Mouse (Mus musculus): ENCODE data around the gene C130050O18Rik.
A peak's percentile ranks its signal among the peaks of the same experiment; 100 is the strongest.

The C130050O18Rik gene

GRCm38 (mm10) chr5:139398786-139399185 lies 6.3 kb upstream of the C130050O18Rik start:
- no peak for DNase-seq

DNA sequence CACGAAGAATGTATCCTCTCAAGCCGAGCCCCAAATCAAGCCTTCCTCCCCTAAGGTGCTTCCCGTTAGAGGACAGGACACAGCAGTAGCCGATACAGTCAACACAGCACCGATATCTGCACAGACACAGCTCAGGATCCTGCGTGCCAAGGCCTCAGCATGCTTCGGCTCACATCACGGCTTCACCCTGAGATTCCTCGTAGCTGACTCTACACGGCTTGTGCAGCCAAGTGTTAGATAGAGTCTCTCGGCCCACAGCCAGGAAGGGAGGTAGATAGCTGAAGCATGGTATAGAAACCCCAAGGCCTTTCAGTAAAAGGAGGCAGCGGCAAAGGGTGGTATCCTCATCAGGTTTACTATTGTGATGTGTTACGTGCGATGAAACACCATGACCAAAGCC lies 5.1 kb upstream of the C130050O18Rik start:
- DNase-seq: no peak

- no peak for DNase-seq
Observed at GRCm38 (mm10) chr5:139402106-139402505, 3.0 kb upstream of the C130050O18Rik start.

DNA sequence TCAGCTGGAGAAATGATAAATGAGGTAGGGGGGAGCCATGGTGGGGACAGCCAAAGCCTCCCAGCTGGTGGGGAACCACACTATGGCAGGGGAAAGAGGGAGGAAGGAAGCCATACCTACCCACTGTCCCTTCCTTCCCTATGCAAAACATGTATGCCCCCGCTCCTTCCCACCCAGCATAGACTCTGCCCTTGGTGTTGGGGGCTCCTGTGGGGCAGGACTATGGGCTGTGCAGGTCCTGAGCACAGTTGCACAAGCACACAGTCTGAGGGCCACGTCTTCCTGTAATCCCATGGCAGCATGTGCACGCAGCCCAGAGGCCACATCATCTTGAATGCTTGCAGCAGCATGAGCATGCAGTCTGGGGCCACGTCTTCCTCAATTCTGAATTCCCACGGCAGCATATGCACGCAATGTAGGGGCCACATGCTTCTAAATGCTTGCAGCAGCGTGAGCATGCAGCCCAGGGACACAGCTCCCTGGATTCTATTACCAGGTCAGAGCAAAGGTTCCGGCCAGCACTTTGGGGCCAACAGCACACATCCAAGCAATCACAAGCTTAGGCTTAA lies 1.3 kb upstream of the C130050O18Rik start:
- DNase-seq: no peak

DNA sequence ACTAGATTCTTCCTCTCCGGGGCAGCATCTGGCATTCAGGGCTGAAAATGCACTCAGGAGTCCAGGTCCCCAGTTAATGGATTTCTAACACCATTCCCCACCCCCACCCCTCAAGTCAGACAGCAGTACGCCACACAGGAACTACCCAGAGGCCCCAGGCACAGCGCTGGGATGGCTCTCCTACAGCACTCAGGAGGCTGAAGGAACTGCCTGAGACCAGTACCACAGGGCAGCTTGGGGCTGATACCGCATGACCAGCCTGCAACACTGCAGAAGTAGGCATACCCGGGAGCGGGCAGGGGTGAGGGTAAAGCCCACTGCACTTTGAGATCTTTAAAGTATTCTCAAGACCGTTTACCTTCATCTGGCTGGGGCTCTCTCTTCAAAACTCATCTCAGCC lies 398 bp downstream of the C130050O18Rik start:
- DNase-seq: no peak

- no peak for DNase-seq
Observed at GRCm38 (mm10) chr5:139405953-139406352, 873 bp downstream of the C130050O18Rik start.

DNA sequence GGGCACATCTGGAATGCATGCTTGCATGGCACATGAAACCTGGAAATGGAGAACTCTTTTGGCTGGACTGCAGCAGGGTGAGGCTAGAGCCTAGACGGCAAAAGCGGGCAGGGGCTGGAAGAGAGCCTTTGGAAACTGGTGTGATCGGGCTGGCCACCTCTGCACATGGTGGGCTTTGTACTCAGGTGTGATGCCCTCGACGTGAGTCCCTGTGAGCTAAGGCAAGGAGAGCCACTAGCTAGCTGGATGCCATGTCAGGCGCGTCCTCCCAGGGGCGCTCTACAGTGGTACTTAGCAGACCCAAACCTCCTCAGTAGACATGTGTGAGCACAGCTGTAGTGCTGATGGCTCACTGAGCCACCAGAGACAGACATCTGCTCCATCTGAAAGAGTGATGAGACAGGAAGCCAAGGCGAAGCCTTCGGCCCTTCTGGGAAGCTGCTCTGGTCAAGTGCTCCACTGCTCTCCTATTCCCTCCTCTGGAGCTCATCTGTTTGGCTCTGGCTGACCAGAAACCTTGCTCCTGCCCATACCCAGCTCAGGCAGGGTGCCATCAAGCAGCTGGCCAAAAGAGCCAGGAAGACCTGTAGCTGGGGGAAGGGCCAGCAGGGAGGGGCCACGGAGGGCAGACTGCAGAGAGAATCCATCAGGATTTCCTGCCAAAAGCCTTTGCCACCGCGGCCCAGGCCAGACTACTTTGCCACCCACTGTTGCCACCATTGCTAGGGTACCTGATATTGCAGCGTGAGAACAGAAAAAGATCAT lies 2.2 kb downstream of the C130050O18Rik start:
- DNase-seq: no peak

DNA sequence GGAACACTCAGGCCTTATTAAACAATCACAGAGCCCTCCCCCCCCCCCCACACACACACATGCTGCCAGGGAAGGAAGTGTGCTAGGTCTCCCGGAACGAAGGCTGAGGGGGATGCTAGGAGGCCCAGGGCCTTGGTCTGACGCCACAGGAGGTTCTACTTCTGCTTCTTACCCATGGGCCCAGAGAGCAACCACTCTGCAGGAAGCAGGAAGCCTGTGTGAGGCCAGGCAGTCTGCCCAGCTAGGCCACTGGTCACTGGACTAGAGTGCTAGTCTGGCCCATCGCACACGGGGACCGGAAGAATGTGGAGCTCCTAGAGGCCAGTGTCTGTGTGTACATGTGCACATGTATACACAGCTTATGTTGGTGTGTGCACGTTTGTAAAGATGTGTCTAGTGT lies 3.4 kb downstream of the C130050O18Rik start:
- DNase-seq: no peak

DNA sequence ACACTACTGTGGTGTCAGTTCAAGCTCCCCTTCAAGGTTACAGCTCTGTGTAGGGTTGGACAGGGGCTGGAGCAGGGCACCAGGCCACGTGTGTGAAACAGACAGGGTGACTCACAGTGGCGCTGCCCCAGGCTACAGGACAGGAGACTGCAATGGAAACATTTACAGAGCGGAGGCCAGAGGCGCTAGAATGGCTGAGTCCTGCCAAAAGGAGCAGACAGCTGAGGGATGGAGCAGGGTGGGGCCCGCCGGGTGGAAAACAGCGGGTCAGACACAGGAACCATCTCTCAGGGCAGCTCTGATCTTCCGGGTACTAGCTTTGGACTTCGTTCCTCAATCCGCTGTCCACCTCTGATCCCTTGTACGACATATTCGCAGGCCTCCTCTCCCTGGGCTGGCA lies 4.3 kb downstream of the C130050O18Rik start:
- peak; percentile 72 for DNase-seq

DNA sequence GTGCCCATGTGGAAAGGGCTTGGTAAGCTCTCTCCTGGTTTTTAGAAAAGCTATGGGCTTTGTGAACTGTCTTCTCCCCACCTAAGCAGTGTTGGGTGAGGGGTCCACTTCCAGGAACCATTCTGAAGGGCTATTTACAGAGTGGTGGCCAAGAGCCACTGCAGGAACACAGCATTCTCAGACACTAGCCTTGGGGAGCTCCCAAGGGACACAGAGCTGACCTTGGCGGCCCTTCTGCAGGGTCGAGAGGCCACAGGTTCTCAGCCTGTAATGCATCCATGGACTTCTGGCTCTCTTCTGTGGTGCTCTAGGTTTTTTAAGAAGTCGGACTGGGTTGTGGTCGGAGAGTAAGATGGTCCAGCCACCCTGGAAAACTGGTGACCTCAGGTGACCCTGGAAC lies 5.0 kb downstream of the C130050O18Rik start:
- DNase-seq: no peak

DNA sequence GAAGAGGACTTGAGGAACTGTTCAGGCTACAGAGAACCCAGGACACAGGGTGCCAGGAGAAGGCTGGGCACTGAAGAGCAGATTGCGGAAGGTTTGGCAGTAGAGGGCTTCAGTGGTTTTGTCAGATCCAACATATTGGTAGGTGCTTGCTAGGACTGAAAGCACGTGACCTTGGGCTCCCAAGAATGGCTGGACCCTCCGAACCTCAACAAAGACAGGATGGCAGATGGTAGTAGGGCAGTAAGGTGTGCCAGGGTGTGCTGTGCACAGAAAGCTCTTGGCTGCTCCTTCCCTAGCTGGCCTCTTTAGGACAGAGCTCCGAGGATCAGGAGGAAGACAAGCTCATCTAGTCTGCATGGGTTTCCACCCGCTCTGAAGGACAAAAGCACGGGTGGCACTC lies 6.0 kb downstream of the C130050O18Rik start:
- no peak for DNase-seq

GRCm38 (mm10) chr5:139411665-139412314 lies 6.7 kb downstream of the C130050O18Rik start:
- DNase-seq: peak; percentile 50

DNA sequence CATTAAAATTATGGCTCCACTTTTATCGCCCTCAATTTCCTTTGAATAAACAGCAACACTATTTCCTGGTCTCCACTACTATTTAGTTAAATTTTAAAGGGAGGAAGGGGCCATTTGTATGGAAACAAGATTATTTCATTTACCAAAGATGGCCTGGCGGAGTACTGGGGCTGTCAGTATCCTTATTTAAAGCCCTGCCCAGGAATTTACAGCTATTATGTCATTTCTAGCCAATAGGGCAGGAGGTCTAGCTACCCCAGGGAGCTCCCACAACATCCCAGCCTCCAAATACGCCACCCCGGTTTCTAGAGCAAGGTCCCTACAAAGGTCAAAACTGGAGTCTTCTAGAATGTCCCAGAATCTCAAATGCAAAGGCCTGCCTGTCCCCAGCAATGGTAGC lies 8.5 kb downstream of the C130050O18Rik start:
- DNase-seq: no peak

DNA sequence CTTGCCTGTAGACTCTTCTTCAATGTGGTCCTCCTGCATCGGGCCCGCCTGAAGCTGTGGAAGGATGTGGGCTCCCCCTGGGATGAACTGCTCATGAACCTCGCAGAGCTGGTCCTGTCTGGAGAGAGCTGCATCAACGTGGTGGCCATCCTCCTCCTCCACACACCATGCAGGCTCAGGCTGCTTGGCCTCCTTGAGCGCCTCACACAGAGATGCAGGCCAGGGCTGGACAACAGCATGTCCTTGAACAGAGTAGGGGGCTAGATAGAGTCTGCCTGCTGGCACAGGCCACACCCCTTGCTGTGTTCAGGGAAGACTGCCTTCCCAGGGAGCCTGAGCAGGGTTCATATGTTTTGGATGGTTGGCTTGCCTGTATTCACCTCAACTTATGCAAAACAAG lies 9.9 kb downstream of the C130050O18Rik start:
- no peak for DNase-seq

DNA sequence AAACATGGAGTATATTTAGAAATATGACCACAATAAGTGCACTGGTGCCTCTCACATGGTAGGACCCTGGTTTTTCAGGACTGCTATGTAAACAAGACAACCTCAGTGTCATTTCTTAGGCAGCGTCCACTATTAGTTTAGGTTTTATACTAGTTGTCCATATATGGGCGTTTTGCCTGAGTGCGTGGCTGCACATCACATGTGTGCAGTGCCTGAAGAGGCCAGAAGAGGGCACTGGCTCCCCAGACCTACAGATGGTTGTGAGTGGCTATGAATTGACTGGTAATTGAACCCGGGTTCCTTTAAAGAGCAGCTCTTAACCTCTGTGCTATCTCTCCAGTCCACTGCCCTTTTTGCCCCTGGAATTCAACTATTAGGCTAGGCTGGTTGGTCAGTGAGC lies 11.9 kb downstream of the C130050O18Rik start:
- no peak for DNase-seq

DNA sequence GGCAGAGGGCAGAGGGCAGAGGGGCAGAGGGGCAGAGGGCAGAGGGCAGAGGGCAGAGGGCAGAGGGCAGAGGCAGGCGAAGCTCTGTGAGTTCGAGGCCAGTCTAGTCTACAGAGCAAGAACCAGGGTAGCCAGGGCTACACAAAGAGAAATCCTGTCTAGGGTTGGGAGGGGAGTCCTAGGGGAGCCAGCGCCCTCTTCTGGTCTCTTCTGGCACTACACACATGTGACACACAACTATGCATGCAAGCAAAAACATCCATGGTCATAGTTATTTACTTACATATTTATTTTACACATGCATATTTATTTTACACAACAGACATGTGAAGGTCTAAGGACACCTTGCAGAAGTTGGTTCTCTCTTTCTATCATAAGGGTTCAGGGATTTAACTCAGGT lies 12.4 kb downstream of the C130050O18Rik start:
- no peak for DNase-seq

DNA sequence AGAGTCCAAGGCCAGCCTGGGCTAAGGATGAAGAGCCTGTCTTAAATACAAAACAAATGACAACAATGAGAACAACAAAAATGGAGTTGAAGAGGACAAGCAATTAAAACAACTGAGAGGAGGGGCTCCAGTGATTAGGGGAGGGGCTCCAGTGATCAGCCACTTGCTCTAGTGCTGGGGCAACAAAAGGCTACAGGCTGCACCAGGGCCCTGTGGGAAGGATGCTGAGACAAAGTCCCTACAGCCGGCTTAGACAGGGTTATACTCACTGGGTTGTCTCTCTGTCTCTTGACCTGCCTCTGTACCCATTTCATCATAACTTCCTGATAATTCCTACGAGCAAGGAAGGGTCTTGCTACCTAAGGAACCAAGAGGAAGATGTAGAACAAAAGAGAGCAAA lies 13.0 kb downstream of the C130050O18Rik start:
- no peak for DNase-seq

DNA sequence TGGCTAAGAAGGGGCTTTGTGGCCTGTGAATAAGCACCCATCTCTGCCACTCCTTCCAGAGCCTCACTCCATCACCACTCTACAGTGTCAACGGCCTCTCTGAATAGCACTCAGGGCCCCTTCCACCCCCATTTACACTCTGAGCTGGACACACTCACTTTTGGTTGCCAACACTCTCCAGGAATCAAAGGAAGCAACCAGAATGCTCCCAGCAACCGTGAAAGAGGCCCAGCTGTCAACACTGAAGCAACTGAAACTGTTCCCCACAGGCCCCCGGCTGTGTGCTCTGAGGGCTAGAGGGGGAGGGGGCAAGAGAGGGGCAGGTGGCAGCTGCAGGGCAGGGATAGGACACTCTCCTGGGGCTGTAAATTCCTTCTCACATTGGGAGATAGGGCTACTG lies 13.6 kb downstream of the C130050O18Rik start:
- DNase-seq: no peak

GRCm38 (mm10) chr5:139423026-139423865 lies 18.2 kb downstream of the C130050O18Rik start, which contains the start of gene Gper1:
Gper1 (plus strand) TSS chr5:139423151.
- DNase-seq: peak; percentile 55

- no peak for DNase-seq
Observed at GRCm38 (mm10) chr5:139425198-139425597, 20.1 kb downstream of the C130050O18Rik start.

- DNase-seq: no peak
Observed at GRCm38 (mm10) chr5:139427001-139427400, 21.9 kb downstream of the C130050O18Rik start.

GRCm38 (mm10) chr5:139427989-139428388 lies 22.9 kb downstream of the C130050O18Rik start:
- peak; percentile 60 for DNase-seq

GRCm38 (mm10) chr5:139429818-139430341 lies 24.8 kb downstream of the C130050O18Rik start:
- DNase-seq: no peak

All from lung, postnatal 14 days (tissue).